Mouse (Mus musculus) forebrain, embryonic 11.5 days (tissue): ENCODE measurements around the gene BC028528. TPM values are rescaled to one million over a fixed set of nuclear protein-coding genes. Genes with fewer than 3 reads are reported as not detected.

Experiments
- ATAC-seq: fragments of 200-750 bp; cut with Nextera tagmentation; replicated peaks from 2 replicates; pipeline ENCODE4 v1.8.0; 2017; ENCODE audit warnings: moderate TSS enrichment; ENCODE audit not compliant: low FRiP score
- DNase-seq: peaks from one replicate; pipeline ENCODE4 v3.0.0-alpha.2; 2017; ENCODE audit warnings: low spot score
- H3K27ac ChIP-seq: fragments of 300-500 bp; sonication (generic); 2 replicates; pipeline ENCODE4 v1.5.1; 2014; ENCODE audit warnings: low read depth, low read length
- H3K27me3 ChIP-seq: fragments of 300-500 bp; sonication (generic); 2 replicates; pipeline ENCODE4 v1.6.1; 2014; ENCODE audit warnings: mild to moderate bottlenecking, low read length, mixed read lengths; ENCODE audit not compliant: control insufficient read depth, insufficient read depth
- H3K36me3 ChIP-seq: fragments of 300-500 bp; sonication (generic); 2 replicates; pipeline ENCODE4 v1.6.1; 2014; ENCODE audit warnings: mild to moderate bottlenecking, low read length, moderate library complexity, mixed read lengths; ENCODE audit not compliant: control insufficient read depth, insufficient read depth
- H3K4me1 ChIP-seq: fragments of 300-500 bp; sonication (generic); replicated peaks from 2 replicates; pipeline ENCODE4 v1.6.1; 2014; ENCODE audit warnings: low read length, mixed read lengths; ENCODE audit not compliant: control insufficient read depth, insufficient read depth
- H3K4me2 ChIP-seq: fragments of 300-500 bp; sonication (generic); 2 replicates; pipeline ENCODE4 v1.6.1; 2014; ENCODE audit warnings: low read depth, mild to moderate bottlenecking, low read length, moderate library complexity, mixed read lengths; ENCODE audit not compliant: severe bottlenecking
- H3K4me3 ChIP-seq: fragments of 300-500 bp; sonication (generic); 2 replicates; pipeline ENCODE4 v1.5.1; 2014; ENCODE audit warnings: low read depth, low read length
- H3K9ac ChIP-seq: fragments of 300-500 bp; sonication (generic); 2 replicates; pipeline ENCODE4 v1.6.1; 2014; ENCODE audit warnings: low read length
- H3K9me3 ChIP-seq: fragments of 300-500 bp; sonication (generic); 2 replicates; pipeline ENCODE4 v1.6.1; 2016; ENCODE audit warnings: low read length, mixed read lengths; ENCODE audit not compliant: control insufficient read depth
- WGBS: fragments of 180-500 bp; shearing (Covaris S2); extraction: QIAGEN DNeasy Blood & Tissue Kit; methylation state at CpG from one replicate; pipeline ENCODE4 v1.1.7; 2014; 5-methylcytosine and 5-hydroxymethylcytosine counted together
- polyA plus RNA-seq: library from polyadenylated mRNA; unstranded; fragments of >200 nt; fragmentation: Nextera tagmentation; extraction: Ambion mirVana; gene quantifications from 2 replicates; pipeline ENCODE4 v1.2.1, GENCODE M21; 2014

Gene BC028528
- polyA plus RNA-seq, 1 experiment from 2014 or later = 10.3 TPM

- Histone ChIP-seq H3K4me1 (no peaks in the 10 kb centered on the region), H3K27ac (no peak overlapping the region), H3K9me3 (no peaks in the 10 kb centered on the region), H3K36me3 (peaks cover 12% of the 10 kb centered on the region), H3K27me3 (no peaks in the 10 kb centered on the region), H3K4me3 (no peak overlapping the region), H3K9ac (no peak overlapping the region), H3K4me2 (no peak overlapping the region)
- no peak for DNase-seq
- no peak for ATAC-seq
- 92% methylated on average over 2 of the region's 2 CpGs for WGBS
Measured at GRCm38 (mm10) chr3:95839250-95839649, 52.6 kb downstream of the BC028528 start.

Other genes with a start within 250 kb of the BC028528 start
- 66.8 and 69.9 TPM in 2 replicates for gene Mcl1, start 233.2 kb downstream of the BC028528 start, polyA plus RNA-seq
- gene Adamtsl4, start 204.1 kb downstream of the BC028528 start, polyA plus RNA-seq = 0.64 and 1.6 TPM in 2 replicates
- 17.2 and 19.4 TPM in 2 replicates for gene Ecm1, start 152.4 kb downstream of the BC028528 start, polyA plus RNA-seq
- gene Tars2, start 131.8 kb downstream of the BC028528 start, polyA plus RNA-seq = 54.9 and 61.6 TPM in 2 replicates
- 23.8 and 24.6 TPM in 2 replicates for gene Rprd2, start 73.1 kb downstream of the BC028528 start, polyA plus RNA-seq
- 69.7 and 75.5 TPM in 2 replicates for gene Prpf3, start 36.1 kb downstream of the BC028528 start, polyA plus RNA-seq
- 317 and 322 TPM in 2 replicates for gene Mrps21, start 20.5 kb downstream of the BC028528 start, polyA plus RNA-seq
- 5.8 and 7.7 TPM in 2 replicates for gene Ciart, start 9.8 kb downstream of the BC028528 start, polyA plus RNA-seq
- 29.7 and 33.3 TPM in 2 replicates for gene Aph1a, start 2.0 kb upstream of the BC028528 start, polyA plus RNA-seq
- gene Car14, start 12.7 kb upstream of the BC028528 start, polyA plus RNA-seq = 49.4 and 53.6 TPM in 2 replicates
- gene Anp32e, start 37.2 kb upstream of the BC028528 start, polyA plus RNA-seq = 157 and 167 TPM in 2 replicates
- 82.5 and 85.6 TPM in 2 replicates for gene Plekho1, start 104.0 kb upstream of the BC028528 start, polyA plus RNA-seq
- gene Vps45, start 166.5 kb upstream of the BC028528 start, polyA plus RNA-seq = 20.3 and 24.8 TPM in 2 replicates
- 11.0 and 11.3 TPM in 2 replicates for gene Otud7b, start 212.5 kb upstream of the BC028528 start, polyA plus RNA-seq